Comparison of ENCODE assay signal across 8 mouse cellular contexts in genomic region chr1:91541042-91541592, GRCm38 (mm10). TPM values are rescaled to one million over a fixed set of nuclear protein-coding genes. Genes with fewer than 3 reads are reported as not detected.
A peak's percentile ranks its signal among the peaks of the same experiment; 100 is the strongest.
DNase-seq lines count a peak whose midpoint lies in the region; ATAC-seq lines count a peak whose summit lies in the region.

No protein-coding gene starts in this region.

- no peaks in the 10 kb centered on the region for H3K9me3 ChIP-seq in kidney, embryonic 15.5 days (replicated peaks)
- no peaks in the 10 kb centered on the region for H3K9me3 ChIP-seq in embryonic facial prominence, embryonic 12.5 days
- no peaks in the 10 kb centered on the region for H3K9me3 ChIP-seq in intestine, embryonic 16.5 days (ENCODE audit: control insufficient read depth, low read length)
- no peaks in the 10 kb centered on the region for H3K9me3 ChIP-seq in midbrain, embryonic 13.5 days

- peak overlapping the region; percentile 76 for H3K9ac ChIP-seq in kidney, embryonic 15.5 days
- peak overlapping the region; percentile 69 for H3K9ac ChIP-seq in embryonic facial prominence, embryonic 12.5 days
- peak overlapping the region; percentile 81 for H3K9ac ChIP-seq in intestine, embryonic 16.5 days (ENCODE audit: low read depth, low read length)
- H3K9ac ChIP-seq in midbrain, embryonic 13.5 days (replicated peaks), result peak overlapping the region; percentile 85

- no peak for DNase-seq in kidney, postnatal 10 days
- no peak for DNase-seq in natural killer cell, adult 2 months (ENCODE audit: low spot score in 2 of 2)
- DNase-seq in layer of hippocampus, adult 11-12 months (ENCODE audit: low spot score), result no peak

- peak overlapping the region; percentile 96 for H3K4me2 ChIP-seq in kidney, embryonic 15.5 days
- H3K4me2 ChIP-seq in embryonic facial prominence, embryonic 12.5 days (replicated peaks), result peak overlapping the region; percentile 96
- H3K4me2 ChIP-seq in intestine, embryonic 16.5 days (ENCODE audit: low read depth, low read length), result peak overlapping the region; percentile 96
- H3K4me2 ChIP-seq in midbrain, embryonic 13.5 days (replicated peaks), result peak overlapping the region; percentile 94

- 14% methylated on average over 15 of the region's 15 CpGs for WGBS in kidney, embryonic 15.5 days
- 15% methylated on average over 15 of the region's 15 CpGs for WGBS in embryonic facial prominence, embryonic 12.5 days
- 14% methylated on average over 15 of the region's 15 CpGs for WGBS in intestine, embryonic 16.5 days
- WGBS in midbrain, embryonic 13.5 days, result 14% methylated on average over 15 of the region's 15 CpGs

- peak overlapping the region; percentile 91 for H3K4me3 ChIP-seq in kidney, embryonic 15.5 days (replicated peaks)
- H3K4me3 ChIP-seq in embryonic facial prominence, embryonic 12.5 days, result peak overlapping the region; percentile 90
- H3K4me3 ChIP-seq in intestine, embryonic 16.5 days (ENCODE audit: low read length), result peak overlapping the region; percentile 93
- peak overlapping the region; percentile 81 for H3K4me3 ChIP-seq in midbrain, embryonic 13.5 days (replicated peaks)

- peaks cover 34% of the 10 kb centered on the region for H3K27me3 ChIP-seq in kidney, embryonic 15.5 days
- H3K27me3 ChIP-seq in embryonic facial prominence, embryonic 12.5 days, result peaks cover 31% of the 10 kb centered on the region
- peaks cover 6% of the 10 kb centered on the region; the same call in 1 of the 2 replicates for H3K27me3 ChIP-seq in intestine, embryonic 16.5 days (replicated peaks; ENCODE audit: control insufficient read depth, insufficient read depth, low read length)
- peaks cover 27% of the 10 kb centered on the region for H3K27me3 ChIP-seq in midbrain, embryonic 13.5 days

- 0 out of 2 replicates have a peak overlapping the region, but pooled peaks have one; percentile 71 for H3K27ac ChIP-seq in kidney, embryonic 15.5 days
- H3K27ac ChIP-seq in embryonic facial prominence, embryonic 12.5 days, result no peak overlapping the region
- H3K27ac ChIP-seq in intestine, embryonic 16.5 days (ENCODE audit: low read length), result no peak overlapping the region
- peak overlapping the region; percentile 66; the same call in 1 of the 2 replicates for H3K27ac ChIP-seq in midbrain, embryonic 13.5 days

- no peak for ATAC-seq in kidney, embryonic 15.5 days (replicated peaks; ENCODE audit: low FRiP score)
- ATAC-seq in embryonic facial prominence, embryonic 12.5 days (ENCODE audit: insufficient number of reproducible peaks, insufficient read depth, low FRiP score, low TSS enrichment), result no peak
- ATAC-seq in intestine, embryonic 16.5 days, result no peak
- ATAC-seq in midbrain, embryonic 13.5 days, result no peak
- no peak for ATAC-seq in monocyte, adult 5-6 weeks (replicated peaks; ENCODE audit: insufficient number of reproducible peaks, low FRiP score, low TSS enrichment, poor library complexity, severe bottlenecking)

- peaks cover 13% of the 10 kb centered on the region for H3K36me3 ChIP-seq in kidney, embryonic 15.5 days
- peaks cover 9% of the 10 kb centered on the region for H3K36me3 ChIP-seq in embryonic facial prominence, embryonic 12.5 days
- no peaks in the 10 kb centered on the region for H3K36me3 ChIP-seq in intestine, embryonic 16.5 days (ENCODE audit: control insufficient read depth, insufficient read depth, low read length)
- H3K36me3 ChIP-seq in midbrain, embryonic 13.5 days, result peaks cover 18% of the 10 kb centered on the region

- H3K4me1 ChIP-seq in kidney, embryonic 15.5 days, result peaks cover 20% of the 10 kb centered on the region
- peaks cover 11% of the 10 kb centered on the region for H3K4me1 ChIP-seq in embryonic facial prominence, embryonic 12.5 days
- H3K4me1 ChIP-seq in intestine, embryonic 16.5 days (ENCODE audit: control insufficient read depth, insufficient read depth, low read length), result peaks cover 12% of the 10 kb centered on the region
- H3K4me1 ChIP-seq in midbrain, embryonic 13.5 days (replicated peaks), result peaks cover 21% of the 10 kb centered on the region

RNA-seq across cellular contexts. Expression of gene Asb1, which starts 0.8 kb away (rescaled TPM):
- polyA plus RNA-seq in kidney, embryonic 15.5 days (2015; fragmentation: Nextera tagmentation; extraction: Ambion mirVana), result 5.2 and 5.4 TPM in 2 replicates
- polyA plus RNA-seq in embryonic facial prominence, embryonic 12.5 days (2016; fragmentation: Nextera tagmentation; extraction: Ambion mirVana), result 9.0 and 9.2 TPM in 2 replicates
- polyA plus RNA-seq in intestine, embryonic 16.5 days (2015; fragmentation: Nextera tagmentation; extraction: Ambion mirVana), result 3.1 and 3.4 TPM in 2 replicates
- polyA plus RNA-seq in midbrain, embryonic 13.5 days (2015; fragmentation: Nextera tagmentation; extraction: Ambion mirVana), result 10.9 TPM in 2 replicates
- 13.9 to 28.9 TPM (median 15.4 TPM) in 3 replicates for total RNA-seq in monocyte, adult 5-6 weeks (2017)

RNA-seq across cellular contexts. Expression of gene Traf3ip1, which starts 46.7 kb away (rescaled TPM):
- 10.1 and 11.8 TPM in 2 replicates for polyA plus RNA-seq in kidney, embryonic 15.5 days (2015; fragmentation: Nextera tagmentation; extraction: Ambion mirVana)
- polyA plus RNA-seq in embryonic facial prominence, embryonic 12.5 days (2016; fragmentation: Nextera tagmentation; extraction: Ambion mirVana), result 12.4 and 14.1 TPM in 2 replicates
- 6.2 and 6.7 TPM in 2 replicates for polyA plus RNA-seq in intestine, embryonic 16.5 days (2015; fragmentation: Nextera tagmentation; extraction: Ambion mirVana)
- polyA plus RNA-seq in midbrain, embryonic 13.5 days (2015; fragmentation: Nextera tagmentation; extraction: Ambion mirVana), result 10.8 and 11.3 TPM in 2 replicates
- total RNA-seq in monocyte, adult 5-6 weeks (2017), result 4.4 to 6.2 TPM (median 5.6 TPM) in 3 replicates

Comparison
In these comparisons a context has a peak if more than half of its experiments do, and no peak if none do; other contexts are left out.
1. H3K27ac ChIP-seq: peak in kidney, embryonic 15.5 days (single experiment) and midbrain, embryonic 13.5 days (single experiment); none in embryonic facial prominence, embryonic 12.5 days (single experiment) and intestine, embryonic 16.5 days (single experiment).
2. Peak in every context shown above with its lines, with median percentiles within 50 percentile points of each other: H3K4me2 ChIP-seq, H3K4me3 ChIP-seq and H3K9ac ChIP-seq.